Mouse (Mus musculus): ENCODE data around the gene Lrrc4c. TPM values are rescaled to one million over a fixed set of nuclear protein-coding genes. Genes with fewer than 3 reads are reported as not detected.

The Lrrc4c gene
- total and polyA plus RNA-seq, 3 experiments = not detected

DNA sequence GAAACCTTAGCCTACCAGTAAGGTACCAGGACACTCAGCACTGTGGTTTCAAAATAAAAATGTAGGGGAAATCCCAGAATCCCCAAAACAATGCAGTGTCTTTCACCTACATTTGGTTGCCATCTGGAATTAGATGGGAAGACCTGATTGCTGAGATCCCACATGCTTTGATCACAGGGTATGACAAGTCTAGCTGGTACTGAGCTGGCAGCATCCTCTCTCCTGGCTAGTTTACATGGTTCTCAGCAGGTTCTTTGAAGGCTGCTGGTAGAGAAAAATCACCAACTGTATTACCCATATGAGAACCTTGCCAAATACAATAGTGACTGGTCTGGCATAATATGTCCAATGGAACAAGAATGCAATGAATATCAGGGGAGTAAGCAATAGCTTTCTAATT is 405.4 kb downstream of the Lrrc4c start:
- H3K4me2 ChIP-seq (ENCODE audit: insufficient read depth, low read depth, poor library complexity, severe bottlenecking) = no peak overlapping the region
- no peak overlapping the region for H3K4me3 ChIP-seq (replicated peaks in 1 of 3; ENCODE audit: low read depth in 2 of 3, low read length in 2 of 3, poor library complexity in 1 of 3)
- dilution Hi-C loops (cut with MboI; ENCODE audit: extremely low pct_ligation_motif_present, extremely low pct_unique_long_range_greater_than_20kb, low sequenced_read_pairs) (no loop called here), in situ Hi-C loops (cut with MboI; ENCODE audit: low pct_ligation_motif_present, low pct_unique_long_range_greater_than_20kb, low sequenced_read_pairs) (no loop called here)
- no peak for DNase-seq (ENCODE audit: extremely low read depth)
- no peaks in the 10 kb centered on the region for H3K36me3 ChIP-seq (replicated peaks in 1 of 2; ENCODE audit: control insufficient read depth in 1 of 2, insufficient read depth in 1 of 2, low read length in 1 of 2)
- H3K27ac ChIP-seq (ENCODE audit: insufficient read depth, low read depth) = no peak overlapping the region
- no peak overlapping the region for H3K9ac ChIP-seq (ENCODE audit: insufficient read depth, low read depth)
- no peaks in the 10 kb centered on the region for H3K4me1 ChIP-seq (ENCODE audit: control insufficient read depth in 1 of 2, insufficient read depth in 2 of 2)
- no peaks in the 10 kb centered on the region for H3K79me2 ChIP-seq (replicated peaks; ENCODE audit: control insufficient read depth, extremely low read depth, insufficient read depth, poor library complexity, severe bottlenecking)
- no peak for TF ChIP-seq SIN3A (IDR thresholded peaks at IDR 0.05; ENCODE audit: low read length)
- no peak for TF ChIP-seq ETS1 (conservative IDR thresholded peaks at IDR 0.05; ENCODE audit: low read depth, low read length)
- TF ChIP-seq IRF4 (IDR thresholded peaks at IDR 0.05; ENCODE audit: low read depth, low read length) = no peak
- TF ChIP-seq NRF1 (IDR thresholded peaks at IDR 0.05; ENCODE audit: low read depth, low read length) = no peak
- TF ChIP-seq CTCF (conservative IDR thresholded peaks at IDR 0.05 in 1 of 2, IDR thresholded peaks at IDR 0.05 in 1 of 2; ENCODE audit: low read depth in 2 of 2, low read length in 2 of 2) = no peak
- no peak for TF ChIP-seq CHD1 (IDR thresholded peaks at IDR 0.05; ENCODE audit: low read depth, low read length)
- no peak for TF ChIP-seq USF2 (conservative IDR thresholded peaks at IDR 0.05; ENCODE audit: low read depth, low read length)
- TF ChIP-seq USF1 (IDR thresholded peaks at IDR 0.05; ENCODE audit: low read depth, low read length) = no peak
- no peak for TF ChIP-seq JUND (conservative IDR thresholded peaks at IDR 0.05; ENCODE audit: low read depth, low read length)
- TF ChIP-seq RAD21 (IDR thresholded peaks at IDR 0.05; ENCODE audit: low read depth, low read length) = no peak
- peaks cover 31% of the 10 kb centered on the region for H3K9me3 ChIP-seq (replicated peaks; ENCODE audit: low read length)
- H3K27me3 ChIP-seq (replicated peaks) = no peaks in the 10 kb centered on the region

DNA sequence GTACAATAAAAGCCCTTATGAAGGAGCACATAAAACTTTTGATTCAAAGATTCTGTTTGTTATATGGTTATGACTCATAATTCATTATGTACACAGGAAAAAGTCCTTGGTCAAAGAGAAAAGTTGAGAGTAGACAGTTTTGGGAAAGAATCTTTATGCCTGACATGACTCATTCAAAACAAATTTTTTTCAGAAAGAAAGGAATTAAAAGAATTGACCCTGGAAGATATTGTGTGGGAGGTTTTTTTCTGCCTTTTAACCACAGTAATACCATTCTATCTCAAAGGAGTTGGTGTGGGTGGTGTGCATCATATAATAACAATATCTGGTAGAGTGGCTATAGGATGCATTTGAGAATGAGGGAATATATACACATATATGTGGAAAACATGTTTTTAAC is 418.1 kb downstream of the Lrrc4c start:
- dilution Hi-C loops (cut with MboI; ENCODE audit: extremely low pct_ligation_motif_present, extremely low pct_unique_long_range_greater_than_20kb, low sequenced_read_pairs) (no loop called here), in situ Hi-C loops (cut with MboI; ENCODE audit: low pct_ligation_motif_present, low pct_unique_long_range_greater_than_20kb, low sequenced_read_pairs) (no loop called here)
- no peaks in the 10 kb centered on the region for H3K79me2 ChIP-seq (replicated peaks; ENCODE audit: control insufficient read depth, extremely low read depth, insufficient read depth, poor library complexity, severe bottlenecking)
- H3K27ac ChIP-seq (ENCODE audit: insufficient read depth, low read depth) = no peak overlapping the region
- no peak overlapping the region for H3K4me2 ChIP-seq (ENCODE audit: insufficient read depth, low read depth, poor library complexity, severe bottlenecking)
- DNase-seq (ENCODE audit: extremely low read depth) = no peak
- no peaks in the 10 kb centered on the region for H3K4me1 ChIP-seq (ENCODE audit: control insufficient read depth in 1 of 2, insufficient read depth in 2 of 2)
- no peak overlapping the region for H3K4me3 ChIP-seq (replicated peaks in 1 of 3; ENCODE audit: low read depth in 2 of 3, low read length in 2 of 3, poor library complexity in 1 of 3)
- no peaks in the 10 kb centered on the region for H3K27me3 ChIP-seq (replicated peaks)
- TF ChIP-seq BHLHE40 (IDR thresholded peaks at IDR 0.05; ENCODE audit: low read depth, low read length) = no peak
- no peak for TF ChIP-seq RAD21 (IDR thresholded peaks at IDR 0.05; ENCODE audit: low read depth, low read length)
- no peak for TF ChIP-seq USF2 (conservative IDR thresholded peaks at IDR 0.05; ENCODE audit: low read depth, low read length)
- TF ChIP-seq CTCF (conservative IDR thresholded peaks at IDR 0.05 in 1 of 2, IDR thresholded peaks at IDR 0.05 in 1 of 2; ENCODE audit: low read depth in 2 of 2, low read length in 2 of 2) = no peak
- no peak for TF ChIP-seq CHD1 (IDR thresholded peaks at IDR 0.05; ENCODE audit: low read depth, low read length)
- no peak for TF ChIP-seq GABPA (IDR thresholded peaks at IDR 0.05; ENCODE audit: insufficient replicate concordance, low read depth, low read length)
- TF ChIP-seq POLR2AphosphoS2 (IDR thresholded peaks at IDR 0.05; ENCODE audit: low read depth, low read length) = no peak
- TF ChIP-seq ZNF384 (IDR thresholded peaks at IDR 0.05; ENCODE audit: low read depth, low read length) = no peak
- no peak for TF ChIP-seq ZC3H11A (IDR thresholded peaks at IDR 0.05; ENCODE audit: low read depth, low read length)
- TF ChIP-seq MAFK (IDR thresholded peaks at IDR 0.05; ENCODE audit: insufficient replicate concordance, low read length) = no peak
- no peak for TF ChIP-seq E2F4 (IDR thresholded peaks at IDR 0.05; ENCODE audit: insufficient replicate concordance, low read depth, low read length)
- no peak for TF ChIP-seq MAZ (IDR thresholded peaks at IDR 0.05; ENCODE audit: low read depth, low read length)
- TF ChIP-seq ETS1 (conservative IDR thresholded peaks at IDR 0.05; ENCODE audit: low read depth, low read length) = no peak
- no peak for TF ChIP-seq NELFE (IDR thresholded peaks at IDR 0.05; ENCODE audit: low read depth, low read length)
- TF ChIP-seq ZMIZ1 (IDR thresholded peaks at IDR 0.05; ENCODE audit: low read depth, low read length) = no peak
- TF ChIP-seq MEF2A (IDR thresholded peaks at IDR 0.05; ENCODE audit: borderline replicate concordance, low read depth, low read length) = no peak
- no peak for TF ChIP-seq ZKSCAN1 (IDR thresholded peaks at IDR 0.05; ENCODE audit: borderline replicate concordance, low read depth, low read length)
- no peak for TF ChIP-seq HCFC1 (IDR thresholded peaks at IDR 0.05; ENCODE audit: low read depth, low read length)
- H3K36me3 ChIP-seq (replicated peaks in 1 of 2; ENCODE audit: control insufficient read depth in 1 of 2, insufficient read depth in 1 of 2, low read length in 1 of 2) = no peaks in the 10 kb centered on the region
- H3K9me3 ChIP-seq (replicated peaks; ENCODE audit: low read length) = peaks cover 25% of the 10 kb centered on the region
- H3K9ac ChIP-seq (ENCODE audit: insufficient read depth, low read depth) = no peak overlapping the region

All from CH12.LX (cell line).